Mouse (Mus musculus): Measurements from ENCODE around the gene Kcnt2. TPM values are rescaled to one million over a fixed set of nuclear protein-coding genes. Genes with fewer than 3 reads are reported as not detected.

The Kcnt2 gene
- polyA plus RNA-seq, 1 experiment from 2014 or later: 0.77 TPM

DNA sequence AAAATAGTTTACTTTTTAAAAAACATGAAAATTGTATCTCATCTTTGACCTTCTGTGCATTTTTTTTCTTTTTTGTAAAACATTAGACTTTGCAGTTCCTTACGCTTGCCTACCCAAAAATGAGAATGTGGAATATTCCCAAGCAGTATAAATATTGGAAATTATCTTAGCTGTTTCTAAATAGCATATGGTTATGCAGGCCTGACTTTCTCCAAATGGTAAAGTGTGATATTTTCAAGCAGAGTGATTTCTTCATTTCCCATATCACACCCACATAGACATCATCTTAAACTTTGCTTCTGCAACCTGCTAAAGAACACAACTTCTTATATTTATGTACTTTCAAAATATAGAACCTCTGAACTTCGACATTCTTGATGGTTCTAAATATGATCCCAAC is 210.9 kb downstream of the Kcnt2 start:
- Histone ChIP-seq H3K9me3 (no peaks in the 10 kb centered on the region), H3K27ac (no peak overlapping the region), H3K4me3 (no peak overlapping the region), H3K4me1 (no peaks in the 10 kb centered on the region), H3K36me3 (no peaks in the 10 kb centered on the region), H3K27me3 (ENCODE audit: insufficient read depth, poor library complexity, severe bottlenecking) (no peaks in the 10 kb centered on the region)
- DNase-seq (ENCODE audit: low spot score): no peak
- 73% methylated on average over 2 of the region's 2 CpGs for WGBS

DNA sequence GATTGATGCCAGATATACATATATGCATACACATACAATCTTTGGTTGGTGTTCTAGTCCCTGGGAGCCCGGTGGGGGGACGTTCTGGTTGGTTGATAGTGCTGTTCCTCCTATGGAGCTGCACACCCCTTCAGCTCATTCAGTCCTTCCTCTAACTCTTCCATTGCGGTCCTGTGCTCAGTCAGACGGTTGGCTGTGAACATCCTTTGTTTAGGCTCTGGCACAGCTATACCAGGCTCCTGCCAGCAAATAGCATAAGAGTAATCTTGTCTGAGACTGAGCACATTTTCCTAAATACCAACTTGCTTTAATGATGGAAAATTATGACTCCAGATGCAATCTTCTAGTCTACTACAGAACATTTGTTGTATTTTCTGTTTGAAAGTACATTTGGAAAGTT is 222.4 kb downstream of the Kcnt2 start:
- H3K4me3 ChIP-seq: no peak overlapping the region
- H3K36me3 ChIP-seq: no peaks in the 10 kb centered on the region
- no peaks in the 10 kb centered on the region for H3K4me1 ChIP-seq
- no peak overlapping the region for H3K27ac ChIP-seq
- no peaks in the 10 kb centered on the region for H3K9me3 ChIP-seq
- no peaks in the 10 kb centered on the region for H3K27me3 ChIP-seq (ENCODE audit: insufficient read depth, poor library complexity, severe bottlenecking)
- DNase-seq (ENCODE audit: low spot score): no peak
- 78% methylated on average over 4 of the region's 4 CpGs for WGBS

DNA sequence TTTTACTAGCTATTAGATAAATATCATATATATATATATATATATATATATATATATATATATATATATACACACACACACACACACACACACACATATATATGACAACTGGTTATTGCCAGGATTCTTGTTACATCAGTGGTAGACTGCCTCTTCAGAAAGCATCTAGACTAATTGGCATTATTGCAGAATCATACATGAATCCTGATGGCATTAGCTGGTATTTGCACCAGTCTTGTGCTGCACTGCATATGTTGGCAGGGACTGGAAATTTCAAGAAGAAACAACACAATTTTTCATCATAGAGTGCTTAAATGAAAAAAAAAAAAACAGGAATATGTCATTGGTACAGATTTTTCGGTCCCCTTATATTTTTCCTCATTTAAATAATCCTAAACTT is 223.6 kb downstream of the Kcnt2 start:
- no peak for DNase-seq (ENCODE audit: low spot score)
- H3K9me3 ChIP-seq: no peaks in the 10 kb centered on the region
- H3K27me3 ChIP-seq (ENCODE audit: insufficient read depth, poor library complexity, severe bottlenecking): no peaks in the 10 kb centered on the region
- H3K4me1 ChIP-seq: no peaks in the 10 kb centered on the region
- H3K36me3 ChIP-seq: no peaks in the 10 kb centered on the region
- no peak overlapping the region for H3K4me3 ChIP-seq
- 85% methylated on average over 1 of the region's 1 CpGs for WGBS
- H3K27ac ChIP-seq: no peak overlapping the region

DNA sequence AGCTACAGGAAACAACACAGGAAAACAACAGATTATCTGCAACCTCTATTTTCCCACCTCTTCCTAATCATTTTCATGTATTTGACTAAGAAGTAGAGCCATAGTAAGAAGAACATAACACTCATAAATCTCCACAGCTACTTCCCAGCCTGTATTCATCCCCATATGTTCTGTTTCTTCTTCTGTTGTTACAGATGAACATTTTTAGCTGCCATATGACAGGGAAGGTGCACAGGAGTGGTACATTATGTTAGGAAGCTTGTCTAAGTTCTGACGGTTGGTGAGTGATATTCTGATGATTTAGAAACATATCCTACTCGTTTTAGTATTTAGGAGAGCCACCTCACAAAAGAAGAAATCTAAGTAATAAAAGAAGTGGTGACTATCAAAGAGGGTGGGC is 231.0 kb downstream of the Kcnt2 start:
- Histone ChIP-seq H3K4me3 (no peak overlapping the region), H3K27ac (no peak overlapping the region), H3K9me3 (no peaks in the 10 kb centered on the region), H3K36me3 (no peaks in the 10 kb centered on the region), H3K4me1 (no peaks in the 10 kb centered on the region), H3K27me3 (ENCODE audit: insufficient read depth, poor library complexity, severe bottlenecking) (no peaks in the 10 kb centered on the region)
- WGBS: 71% methylated on average over 2 of the region's 2 CpGs
- no peak for DNase-seq (ENCODE audit: low spot score)

DNA sequence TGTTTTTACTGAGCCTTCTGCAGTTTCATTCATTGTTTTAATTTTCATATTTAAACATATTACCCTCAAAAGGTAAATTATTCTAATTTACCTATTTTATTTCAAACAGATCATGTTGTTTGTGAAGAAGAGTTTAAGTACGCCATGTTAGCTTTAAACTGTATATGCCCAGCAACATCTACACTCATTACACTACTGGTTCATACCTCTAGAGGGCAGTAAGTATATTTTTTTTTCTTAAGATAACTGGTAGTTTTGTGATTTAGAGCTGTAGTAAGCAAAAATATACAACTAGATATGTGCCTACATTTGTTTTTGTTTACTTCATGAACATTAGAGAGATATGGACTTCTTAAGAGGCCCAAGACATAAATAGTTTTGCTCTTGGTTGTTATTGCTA is 238.1 kb downstream of the Kcnt2 start:
- no peak for DNase-seq (ENCODE audit: low spot score)
- Histone ChIP-seq H3K36me3 (no peaks in the 10 kb centered on the region), H3K27ac (no peak overlapping the region), H3K27me3 (ENCODE audit: insufficient read depth, poor library complexity, severe bottlenecking) (no peaks in the 10 kb centered on the region), H3K4me3 (no peak overlapping the region), H3K4me1 (no peaks in the 10 kb centered on the region), H3K9me3 (no peaks in the 10 kb centered on the region)
- 79% methylated on average over 1 of the region's 1 CpGs for WGBS

DNA sequence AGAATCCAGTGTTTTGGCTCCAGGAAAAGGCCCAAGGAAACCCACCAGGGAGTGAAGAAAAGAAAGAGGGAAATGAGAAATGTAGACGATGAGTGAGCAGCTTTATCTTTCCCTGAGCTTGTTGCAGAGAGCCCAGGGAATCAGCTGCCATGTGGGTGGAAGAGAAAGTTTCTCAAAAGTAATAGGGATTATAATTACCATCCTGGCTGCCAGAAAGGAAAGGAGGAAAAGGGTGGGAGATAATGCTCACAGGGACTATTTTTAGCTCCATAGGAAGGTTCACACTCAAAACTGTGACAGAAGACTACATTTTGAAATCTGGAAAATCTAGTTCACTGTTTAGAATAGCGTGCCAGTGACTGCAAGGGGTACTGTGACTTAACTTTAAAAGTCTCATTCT is 243.9 kb downstream of the Kcnt2 start:
- Histone ChIP-seq H3K27me3 (ENCODE audit: insufficient read depth, poor library complexity, severe bottlenecking) (no peaks in the 10 kb centered on the region), H3K4me3 (no peak overlapping the region), H3K27ac (no peak overlapping the region), H3K36me3 (no peaks in the 10 kb centered on the region), H3K4me1 (no peaks in the 10 kb centered on the region), H3K9me3 (no peaks in the 10 kb centered on the region)
- WGBS: 49% methylated on average over 2 of the region's 2 CpGs
- DNase-seq (ENCODE audit: low spot score): no peak

DNA sequence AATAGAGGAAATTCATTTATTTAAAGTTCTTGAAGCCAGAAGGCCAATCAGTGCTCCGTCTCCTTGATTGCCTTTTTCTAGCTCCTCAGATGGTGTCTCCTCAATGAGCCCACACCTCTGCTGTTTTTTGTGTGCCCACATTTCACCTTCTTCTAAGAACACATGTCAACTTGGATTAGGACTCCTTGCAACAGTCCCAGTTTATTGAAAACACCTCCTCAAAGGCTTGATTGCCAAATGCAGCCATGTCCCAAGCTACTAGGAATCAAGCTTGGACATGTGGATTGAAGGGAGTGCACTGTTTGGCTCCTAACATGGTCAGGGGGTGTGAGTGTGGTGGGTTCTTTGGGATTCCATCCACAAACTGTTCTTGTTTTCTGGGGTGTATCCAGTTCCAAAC is 245.4 kb downstream of the Kcnt2 start:
- Histone ChIP-seq H3K27ac (no peak overlapping the region), H3K4me1 (no peaks in the 10 kb centered on the region), H3K9me3 (no peaks in the 10 kb centered on the region), H3K27me3 (ENCODE audit: insufficient read depth, poor library complexity, severe bottlenecking) (no peaks in the 10 kb centered on the region), H3K36me3 (no peaks in the 10 kb centered on the region), H3K4me3 (no peak overlapping the region)
- no peak for DNase-seq (ENCODE audit: low spot score)
- WGBS: 90% methylated on average over 1 of the region's 1 CpGs

DNA sequence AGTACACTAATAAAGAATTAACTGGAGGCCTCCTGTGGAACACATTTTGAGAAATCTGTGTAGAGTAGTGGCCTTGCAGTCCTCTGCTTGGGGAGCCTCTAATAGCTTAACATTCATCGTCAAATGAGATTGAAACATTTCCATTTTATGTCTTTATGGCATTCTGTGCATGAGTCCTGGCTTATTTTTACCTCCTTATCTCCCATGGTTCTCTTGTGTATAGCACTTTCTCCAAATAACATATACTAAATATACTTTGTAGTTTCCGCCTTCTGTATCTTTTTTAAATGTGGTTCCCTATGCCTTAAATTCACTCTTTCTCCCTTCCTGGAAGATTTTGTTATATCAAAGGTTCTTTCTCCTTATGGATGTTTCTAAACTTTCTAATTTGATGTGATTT is 246.3 kb downstream of the Kcnt2 start:
- no peaks in the 10 kb centered on the region for H3K36me3 ChIP-seq
- H3K27me3 ChIP-seq (ENCODE audit: insufficient read depth, poor library complexity, severe bottlenecking): no peaks in the 10 kb centered on the region
- WGBS: 80% methylated on average over 2 of the region's 2 CpGs
- H3K9me3 ChIP-seq: no peaks in the 10 kb centered on the region
- H3K4me3 ChIP-seq: no peak overlapping the region
- DNase-seq (ENCODE audit: low spot score): no peak
- H3K4me1 ChIP-seq: no peaks in the 10 kb centered on the region
- no peak overlapping the region for H3K27ac ChIP-seq

DNA sequence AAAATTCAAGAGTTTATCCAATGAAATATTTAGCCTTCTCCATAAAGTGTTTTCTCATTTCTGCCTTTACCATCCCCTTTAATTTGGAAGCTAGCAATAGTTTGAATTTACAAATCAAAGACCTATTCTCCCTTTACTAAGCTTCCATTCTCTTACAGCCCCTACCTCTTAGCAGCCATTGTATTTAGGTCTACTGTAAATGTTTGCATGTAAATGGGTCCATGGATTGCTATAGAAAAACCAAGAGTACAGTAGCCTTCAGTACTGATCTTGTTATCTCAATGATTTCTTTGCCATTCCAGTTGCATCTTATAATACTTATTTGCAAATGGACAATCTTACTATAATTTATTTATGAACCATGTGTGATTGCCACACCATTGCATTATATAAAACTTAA is 267.5 kb downstream of the Kcnt2 start:
- Histone ChIP-seq H3K27ac (no peak overlapping the region), H3K36me3 (no peaks in the 10 kb centered on the region), H3K4me1 (no peaks in the 10 kb centered on the region), H3K27me3 (ENCODE audit: insufficient read depth, poor library complexity, severe bottlenecking) (no peaks in the 10 kb centered on the region), H3K4me3 (no peak overlapping the region), H3K9me3 (no peaks in the 10 kb centered on the region)
- DNase-seq (ENCODE audit: low spot score): no peak

DNA sequence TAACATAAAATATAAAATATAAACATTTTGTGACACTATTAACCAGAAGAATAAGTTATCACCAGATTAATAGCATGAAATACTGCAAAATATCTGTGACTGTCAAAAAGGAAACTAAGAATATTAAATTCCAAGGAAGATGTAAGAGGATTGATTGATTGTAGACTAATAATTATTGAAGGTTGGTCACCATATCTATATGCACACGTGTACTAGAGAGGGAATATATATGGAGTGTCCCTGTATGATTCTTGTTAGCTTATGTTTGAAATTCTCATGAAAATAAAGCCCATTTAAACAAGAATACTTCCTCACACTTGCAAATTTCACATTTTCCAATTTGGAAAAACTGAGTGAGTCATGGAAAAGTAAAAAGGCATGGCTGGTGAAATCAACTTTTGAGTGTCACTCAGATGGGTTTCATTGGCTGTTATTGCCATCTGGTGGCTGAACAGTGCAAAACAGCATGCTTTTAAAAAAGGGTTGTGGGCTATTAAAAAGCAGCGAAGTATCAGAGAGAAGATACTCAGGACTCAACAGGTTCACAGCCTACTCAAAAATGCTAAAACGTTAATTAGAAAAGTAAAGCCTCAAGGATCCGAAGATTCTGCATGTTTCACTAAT is 285.4 kb downstream of the Kcnt2 start:
- Histone ChIP-seq H3K9me3 (no peaks in the 10 kb centered on the region), H3K36me3 (no peaks in the 10 kb centered on the region), H3K27me3 (ENCODE audit: insufficient read depth, poor library complexity, severe bottlenecking) (no peaks in the 10 kb centered on the region), H3K27ac (no peak overlapping the region), H3K4me1 (no peaks in the 10 kb centered on the region), H3K4me3 (no peak overlapping the region)
- no peak for DNase-seq (ENCODE audit: low spot score)
- 38% methylated on average over 4 of the region's 4 CpGs for WGBS

DNA sequence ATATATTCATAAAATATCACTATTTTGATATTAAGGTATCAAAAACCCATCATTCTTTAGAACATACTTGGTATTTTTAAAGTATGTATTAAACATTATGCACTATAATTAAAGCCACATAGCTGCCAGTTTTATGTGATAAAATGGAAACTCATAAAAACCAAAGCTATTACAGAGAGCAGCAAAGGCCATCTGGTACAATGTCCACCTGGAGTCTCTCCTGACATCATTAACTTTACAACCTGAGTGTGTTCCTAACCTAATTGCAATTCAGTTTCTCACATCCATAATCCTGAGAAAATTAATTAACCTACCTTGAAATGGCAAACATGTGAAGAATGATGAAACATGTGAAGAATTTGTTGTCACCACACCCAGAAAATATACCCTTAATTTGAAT is 288.9 kb downstream of the Kcnt2 start:
- no peak overlapping the region for H3K4me3 ChIP-seq
- H3K27me3 ChIP-seq (ENCODE audit: insufficient read depth, poor library complexity, severe bottlenecking): no peaks in the 10 kb centered on the region
- H3K27ac ChIP-seq: no peak overlapping the region
- H3K36me3 ChIP-seq: no peaks in the 10 kb centered on the region
- H3K4me1 ChIP-seq: no peaks in the 10 kb centered on the region
- H3K9me3 ChIP-seq: no peaks in the 10 kb centered on the region
- no peak for DNase-seq (ENCODE audit: low spot score)

DNA sequence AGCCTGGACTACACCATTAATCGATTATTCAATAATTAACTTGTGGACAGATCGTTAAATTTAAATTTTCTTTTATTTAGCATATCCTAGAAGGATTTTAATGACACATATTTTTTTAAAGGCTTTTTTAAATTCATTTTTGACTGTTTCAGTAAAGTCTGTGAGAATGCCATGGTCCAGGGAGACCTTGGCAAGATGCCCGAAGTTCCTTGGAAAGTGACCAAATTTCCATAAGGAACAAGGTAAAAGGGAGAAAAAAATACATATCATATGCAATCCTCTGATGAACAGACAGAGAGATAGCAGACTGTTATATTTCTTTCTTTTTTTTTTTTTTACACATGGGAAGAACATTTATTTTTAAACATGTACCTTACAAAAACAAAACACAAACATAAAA is 296.1 kb downstream of the Kcnt2 start:
- Histone ChIP-seq H3K36me3 (no peaks in the 10 kb centered on the region), H3K27ac (no peak overlapping the region), H3K9me3 (no peaks in the 10 kb centered on the region), H3K4me1 (no peaks in the 10 kb centered on the region), H3K4me3 (no peak overlapping the region), H3K27me3 (ENCODE audit: insufficient read depth, poor library complexity, severe bottlenecking) (no peaks in the 10 kb centered on the region)
- WGBS: 86% methylated on average over 3 of the region's 3 CpGs
- DNase-seq (ENCODE audit: low spot score): no peak

DNA sequence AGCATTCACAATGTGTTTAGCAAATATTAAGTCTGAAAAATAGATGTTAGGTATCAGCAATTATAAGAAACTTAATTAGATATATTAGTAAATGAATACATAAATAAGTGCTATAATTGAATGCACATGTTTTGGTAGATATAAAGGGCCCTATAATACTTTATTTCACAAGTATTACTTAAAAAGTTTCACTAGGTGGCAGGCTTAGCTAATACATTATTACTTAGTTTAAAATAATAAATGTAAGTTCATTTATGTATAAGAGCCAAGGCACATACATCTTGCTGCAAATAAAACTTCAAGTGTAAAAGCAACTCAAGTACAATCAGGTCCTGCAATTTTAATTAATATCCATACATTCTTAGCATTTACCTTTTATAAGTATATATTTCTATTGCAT is 302.8 kb downstream of the Kcnt2 start:
- H3K27me3 ChIP-seq (ENCODE audit: insufficient read depth, poor library complexity, severe bottlenecking): no peaks in the 10 kb centered on the region
- no peak overlapping the region for H3K27ac ChIP-seq
- no peak for DNase-seq (ENCODE audit: low spot score)
- H3K4me3 ChIP-seq: no peak overlapping the region
- H3K36me3 ChIP-seq: no peaks in the 10 kb centered on the region
- no peaks in the 10 kb centered on the region for H3K9me3 ChIP-seq
- H3K4me1 ChIP-seq: no peaks in the 10 kb centered on the region

DNA sequence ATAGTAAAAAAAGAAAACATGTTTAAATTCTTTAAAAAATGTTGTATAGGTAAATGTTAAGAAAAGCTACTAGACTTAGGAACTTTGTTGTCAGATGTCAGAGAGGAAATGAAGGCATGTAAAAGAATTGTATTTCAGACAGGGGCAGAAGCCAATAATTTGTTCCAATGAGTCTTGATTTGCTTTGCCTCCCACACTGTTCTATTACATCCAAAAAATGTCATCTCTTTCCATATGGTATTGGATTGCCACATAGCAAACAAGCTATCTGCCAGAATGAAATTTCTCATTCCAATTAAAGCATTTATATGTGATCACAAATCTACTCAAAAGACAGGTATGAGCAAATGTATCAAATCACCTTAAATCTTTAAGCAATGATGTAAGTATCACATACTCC is 314.8 kb downstream of the Kcnt2 start:
- no peak for DNase-seq (ENCODE audit: low spot score)
- Histone ChIP-seq H3K9me3 (no peaks in the 10 kb centered on the region), H3K27ac (no peak overlapping the region)

More for the DNA sequence above, 314.8 kb downstream of the Kcnt2 start:
- no peaks in the 10 kb centered on the region for H3K4me1 ChIP-seq
- H3K36me3 ChIP-seq: no peaks in the 10 kb centered on the region
- H3K27me3 ChIP-seq (ENCODE audit: insufficient read depth, poor library complexity, severe bottlenecking): no peaks in the 10 kb centered on the region
- H3K4me3 ChIP-seq: no peak overlapping the region

Measured in heart, embryonic 10.5 days (tissue).